Mouse (Mus musculus): ENCODE measurements around the gene Ppp4r2. TPM values are rescaled to one million over a fixed set of nuclear protein-coding genes. Genes with fewer than 3 reads are reported as not detected.
"Not testable (repeated sequence)": the region's sequence is repeated elsewhere in the genome, so short reads cannot be mapped to it uniquely, and the experiment has no call there.

The Ppp4r2 gene
- polyA plus RNA-seq, 1 experiment from 2014 or later = 40.3 TPM

DNA sequence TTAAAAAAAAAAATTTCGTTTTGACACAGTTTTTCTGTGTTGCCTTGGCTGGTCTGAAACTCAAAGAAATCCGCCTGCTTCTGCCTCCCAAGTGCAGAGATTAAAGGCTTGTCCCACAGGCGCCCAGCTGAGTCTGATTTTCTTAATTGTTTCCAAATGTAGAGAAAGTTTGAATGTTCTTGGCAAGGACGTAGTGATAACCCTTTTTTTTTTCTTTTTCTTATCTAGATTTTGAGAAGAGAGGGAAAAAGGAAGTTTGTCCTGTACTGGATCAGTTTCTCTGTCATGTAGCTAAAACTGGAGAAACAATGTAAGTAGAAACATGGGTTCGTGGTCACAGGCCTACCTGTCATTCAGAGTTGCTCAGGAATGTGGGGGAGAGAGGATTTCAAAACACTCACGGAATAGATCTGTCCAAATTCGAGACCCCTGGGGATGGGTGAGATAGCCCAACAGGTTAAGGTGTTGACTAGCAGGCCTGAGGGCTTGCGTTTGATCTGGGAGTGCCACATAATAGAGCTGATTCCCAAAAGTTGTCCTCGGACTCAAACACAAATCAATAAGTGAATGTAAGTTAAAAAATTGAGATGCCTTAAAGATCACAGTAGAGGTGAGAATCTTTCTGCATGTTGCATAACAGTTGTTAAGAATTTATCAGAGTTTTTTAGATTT, 1.2 kb downstream of the Ppp4r2 start:
- peak overlapping the region; percentile 87 for H3K4me3 ChIP-seq (ENCODE audit: low read depth, low read length)
- DNase-seq (ENCODE audit: low spot score) (no peak), ATAC-seq (replicated peaks; ENCODE audit: low FRiP score) (no peak)
- H3K27me3 ChIP-seq (ENCODE audit: control insufficient read depth, insufficient read depth, low read length) = no peaks in the 10 kb centered on the region
- 40% methylated on average over 9 of the region's 9 CpGs for whole genome bisulfite sequencing
- peak overlapping the region; percentile 73 for H3K9ac ChIP-seq (ENCODE audit: low read length)
- H3K4me1 ChIP-seq (replicated peaks; ENCODE audit: control insufficient read depth, insufficient read depth, low read length) = no peaks in the 10 kb centered on the region; the same call in 1 of the 2 replicates
- H3K27ac ChIP-seq (ENCODE audit: low read depth, low read length) = no peak overlapping the region; the same call in 1 of the 2 replicates
- no peaks in the 10 kb centered on the region for H3K9me3 ChIP-seq (ENCODE audit: control insufficient read depth, low read length)
- H3K36me3 ChIP-seq (ENCODE audit: control insufficient read depth, insufficient read depth, low read length) = peaks cover 19% of the 10 kb centered on the region; the same call in 1 of the 2 replicates
- peak overlapping the region; percentile 51 for H3K4me2 ChIP-seq (ENCODE audit: low read depth, low read length, severe bottlenecking)

DNA sequence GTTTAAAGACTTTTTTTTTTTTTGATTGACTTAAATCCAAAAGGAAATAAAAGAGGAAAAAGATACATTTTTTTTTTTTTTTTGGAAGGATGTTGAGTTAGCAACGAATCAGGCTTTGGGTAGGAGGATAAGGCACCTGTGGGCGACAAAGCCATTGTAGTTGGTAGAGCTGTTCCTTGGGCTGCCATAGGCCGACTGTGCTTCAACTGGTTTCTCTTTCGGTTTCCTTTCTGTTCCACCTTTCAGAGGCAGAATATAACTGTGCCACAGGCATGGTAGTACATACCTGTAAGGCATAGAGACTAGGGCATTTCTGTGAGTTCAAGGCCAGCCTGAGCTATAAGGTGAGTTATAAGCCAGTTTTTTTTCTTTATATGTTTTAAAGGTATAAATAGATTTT, 11.6 kb downstream of the Ppp4r2 start:
- Histone ChIP-seq H3K36me3 (ENCODE audit: control insufficient read depth, insufficient read depth, low read length) (peaks cover 12% of the 10 kb centered on the region), H3K27ac (ENCODE audit: low read depth, low read length) (no peak overlapping the region), H3K9me3 (ENCODE audit: control insufficient read depth, low read length) (no peaks in the 10 kb centered on the region), H3K4me3 (ENCODE audit: low read depth, low read length) (no peak overlapping the region), H3K4me2 (ENCODE audit: low read depth, low read length, severe bottlenecking) (no peak overlapping the region), H3K27me3 (ENCODE audit: control insufficient read depth, insufficient read depth, low read length) (no peaks in the 10 kb centered on the region), H3K4me1 (replicated peaks; ENCODE audit: control insufficient read depth, insufficient read depth, low read length) (no peaks in the 10 kb centered on the region), H3K9ac (ENCODE audit: low read length) (no peak overlapping the region)
- WGBS = 96% methylated on average over 4 of the region's 4 CpGs
- no peak for DNase-seq (ENCODE audit: low spot score)
- no peak for ATAC-seq (replicated peaks; ENCODE audit: low FRiP score)

DNA sequence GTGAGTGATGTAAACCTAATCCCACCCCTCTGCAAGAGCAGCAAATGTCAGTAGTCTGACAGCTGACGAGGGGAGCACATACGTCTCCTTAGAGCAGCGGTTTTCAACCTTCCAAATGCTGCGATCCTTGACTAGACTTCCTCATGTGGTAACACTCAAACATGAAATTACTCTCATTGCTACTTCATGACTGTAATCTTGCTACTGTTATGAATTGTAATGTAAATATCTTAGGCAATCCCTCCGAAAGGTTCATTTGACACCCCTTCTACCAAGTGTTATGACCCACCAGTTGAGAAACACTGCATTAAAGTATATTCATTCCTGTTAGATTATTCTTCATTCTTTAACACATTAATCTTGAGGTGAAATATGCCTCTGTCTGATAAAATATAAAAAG, 13.8 kb downstream of the Ppp4r2 start:
- H3K4me3 ChIP-seq (ENCODE audit: low read depth, low read length) = no peak overlapping the region
- H3K27me3 ChIP-seq (ENCODE audit: control insufficient read depth, insufficient read depth, low read length) = no peaks in the 10 kb centered on the region
- no peaks in the 10 kb centered on the region; the same call in 1 of the 2 replicates for H3K36me3 ChIP-seq (ENCODE audit: control insufficient read depth, insufficient read depth, low read length)
- no peak overlapping the region for H3K4me2 ChIP-seq (ENCODE audit: low read depth, low read length, severe bottlenecking)
- H3K9me3 ChIP-seq (ENCODE audit: control insufficient read depth, low read length) = no peaks in the 10 kb centered on the region
- ATAC-seq (replicated peaks; ENCODE audit: low FRiP score) (no peak), DNase-seq (ENCODE audit: low spot score) (no peak)
- WGBS = 93% methylated on average over 5 of the region's 5 CpGs
- H3K4me1 ChIP-seq (replicated peaks; ENCODE audit: control insufficient read depth, insufficient read depth, low read length) = no peaks in the 10 kb centered on the region
- no peak overlapping the region for H3K9ac ChIP-seq (ENCODE audit: low read length)
- no peak overlapping the region for H3K27ac ChIP-seq (ENCODE audit: low read depth, low read length)

DNA sequence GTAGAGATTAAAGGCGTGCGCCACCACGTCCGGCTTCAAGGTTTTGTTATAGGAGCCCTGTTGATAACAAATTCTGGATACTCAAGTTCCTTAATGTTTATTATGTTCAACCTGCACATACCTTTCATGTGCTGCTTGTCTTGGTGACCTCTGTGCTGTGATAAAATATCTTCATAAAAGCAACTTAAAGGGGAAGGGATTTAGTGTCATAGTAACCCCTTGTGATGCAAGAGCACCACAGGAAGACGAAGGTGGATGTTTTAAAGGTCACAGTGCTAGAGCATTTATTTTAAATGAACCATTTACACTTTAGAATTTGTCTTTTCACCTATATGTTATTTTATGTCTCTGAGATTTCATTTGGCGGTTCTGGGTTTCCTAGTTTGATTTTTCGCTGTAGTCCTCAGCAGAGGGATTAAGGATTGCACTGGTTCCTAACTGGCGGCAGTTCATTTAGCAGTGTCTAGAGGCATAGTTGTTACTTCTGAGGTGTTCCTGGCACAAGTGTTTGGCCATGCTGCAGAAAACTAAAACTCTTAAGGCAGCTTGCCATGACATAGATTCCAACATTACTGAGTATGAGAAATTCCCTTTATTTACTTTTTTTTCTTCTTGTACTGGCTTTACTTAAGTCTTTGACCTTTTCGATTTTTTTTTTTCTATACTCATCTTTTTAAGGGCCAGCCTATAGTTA, 15.4 kb downstream of the Ppp4r2 start:
- ATAC-seq (replicated peaks; ENCODE audit: low FRiP score) = no peak
- Histone ChIP-seq H3K27ac (ENCODE audit: low read depth, low read length) (no peak overlapping the region), H3K9ac (ENCODE audit: low read length) (no peak overlapping the region), H3K9me3 (ENCODE audit: control insufficient read depth, low read length) (no peaks in the 10 kb centered on the region), H3K4me1 (replicated peaks; ENCODE audit: control insufficient read depth, insufficient read depth, low read length) (no peaks in the 10 kb centered on the region), H3K4me2 (ENCODE audit: low read depth, low read length, severe bottlenecking) (no peak overlapping the region), H3K36me3 (ENCODE audit: control insufficient read depth, insufficient read depth, low read length) (no peaks in the 10 kb centered on the region; the same call in 1 of the 2 replicates), H3K4me3 (ENCODE audit: low read depth, low read length) (no peak overlapping the region), H3K27me3 (ENCODE audit: control insufficient read depth, insufficient read depth, low read length) (no peaks in the 10 kb centered on the region)
- 93% methylated on average over 9 of the region's 9 CpGs for WGBS
- no peak for DNase-seq (ENCODE audit: low spot score)

DNA sequence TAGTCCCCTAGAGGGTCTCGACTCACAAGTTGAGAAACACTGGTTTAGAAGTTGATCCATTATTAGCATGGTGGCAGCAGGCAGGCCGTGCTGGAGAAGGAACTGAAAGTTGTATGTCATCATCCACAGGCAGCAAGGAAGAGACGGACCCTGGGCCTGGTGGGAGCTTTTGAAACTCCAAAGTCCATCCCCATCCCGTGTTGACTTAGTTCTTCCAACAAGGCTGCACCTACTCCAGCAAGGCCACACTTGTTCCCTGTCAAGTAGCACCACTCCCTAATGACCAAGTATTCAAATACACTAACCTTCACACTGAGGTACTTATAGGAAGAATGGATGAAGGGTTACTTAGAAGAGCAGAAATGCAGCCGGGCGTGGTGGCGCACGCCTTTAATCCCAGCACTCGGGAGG, 17.3 kb downstream of the Ppp4r2 start:
- Histone ChIP-seq H3K27ac (ENCODE audit: low read depth, low read length) (no peak overlapping the region), H3K4me1 (replicated peaks; ENCODE audit: control insufficient read depth, insufficient read depth, low read length) (no peaks in the 10 kb centered on the region), H3K27me3 (ENCODE audit: control insufficient read depth, insufficient read depth, low read length) (no peaks in the 10 kb centered on the region), H3K9me3 (ENCODE audit: control insufficient read depth, low read length) (no peaks in the 10 kb centered on the region), H3K4me3 (ENCODE audit: low read depth, low read length) (no peak overlapping the region), H3K9ac (ENCODE audit: low read length) (no peak overlapping the region), H3K4me2 (ENCODE audit: low read depth, low read length, severe bottlenecking) (no peak overlapping the region), H3K36me3 (ENCODE audit: control insufficient read depth, insufficient read depth, low read length) (peaks cover 2% of the 10 kb centered on the region; the same call in 1 of the 2 replicates)
- ATAC-seq (replicated peaks; ENCODE audit: low FRiP score) (no peak), DNase-seq (ENCODE audit: low spot score) (no peak)
- WGBS = 91% methylated on average over 9 of the region's 9 CpGs

DNA sequence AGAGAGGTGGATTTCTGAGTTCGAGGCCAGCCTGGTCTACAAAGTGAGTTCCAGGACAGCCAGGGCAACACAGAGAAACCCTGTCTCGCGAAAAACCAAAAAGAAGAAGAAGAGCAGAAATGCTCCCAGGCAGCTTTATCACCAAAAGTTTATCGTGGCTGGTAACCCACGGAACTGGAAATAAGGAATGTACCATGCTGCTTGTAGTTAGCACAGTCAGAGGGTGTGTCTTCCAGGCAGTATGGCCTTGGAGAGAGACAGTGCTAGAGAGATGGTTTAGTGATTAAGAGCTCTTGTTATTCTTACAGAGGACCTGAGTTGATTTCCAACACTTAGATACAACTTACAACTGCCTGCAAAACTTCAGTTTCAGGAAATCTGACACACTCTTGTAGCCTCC, 17.7 kb downstream of the Ppp4r2 start:
- peaks cover 2% of the 10 kb centered on the region; the same call in 1 of the 2 replicates for H3K36me3 ChIP-seq (ENCODE audit: control insufficient read depth, insufficient read depth, low read length)
- no peak overlapping the region for H3K9ac ChIP-seq (ENCODE audit: low read length)
- no peaks in the 10 kb centered on the region for H3K9me3 ChIP-seq (ENCODE audit: control insufficient read depth, low read length)
- H3K4me2 ChIP-seq (ENCODE audit: low read depth, low read length, severe bottlenecking) = no peak overlapping the region
- no peak overlapping the region for H3K27ac ChIP-seq (ENCODE audit: low read depth, low read length)
- 94% methylated on average over 5 of the region's 5 CpGs for WGBS
- DNase-seq (ENCODE audit: low spot score) (no peak), ATAC-seq (replicated peaks; ENCODE audit: low FRiP score) (no peak)
- H3K27me3 ChIP-seq (ENCODE audit: control insufficient read depth, insufficient read depth, low read length) = no peaks in the 10 kb centered on the region
- H3K4me3 ChIP-seq (ENCODE audit: low read depth, low read length) = no peak overlapping the region
- H3K4me1 ChIP-seq (replicated peaks; ENCODE audit: control insufficient read depth, insufficient read depth, low read length) = no peaks in the 10 kb centered on the region

DNA sequence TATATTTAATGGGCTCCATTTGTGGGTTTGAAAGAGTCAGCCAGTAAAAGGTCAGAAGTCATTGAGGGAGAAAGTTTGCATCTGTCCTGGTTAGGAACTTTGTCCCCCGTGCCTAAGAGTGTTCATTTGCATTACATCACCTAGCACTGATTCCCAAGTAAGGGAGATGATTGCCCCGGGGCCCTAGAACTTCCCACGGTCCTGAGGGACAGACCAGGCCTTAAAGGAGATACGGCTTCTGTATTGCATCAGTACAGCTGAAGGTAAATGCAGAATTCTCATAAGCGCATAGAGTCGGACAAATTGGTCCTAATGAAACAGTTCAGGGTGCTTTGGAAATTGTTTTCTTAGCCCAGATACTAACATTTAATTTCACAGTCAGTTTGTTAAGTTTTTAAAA, 31.9 kb downstream of the Ppp4r2 start:
- Histone ChIP-seq H3K9me3 (ENCODE audit: control insufficient read depth, low read length) (no peaks in the 10 kb centered on the region), H3K27ac (ENCODE audit: low read depth, low read length) (no peak overlapping the region), H3K9ac (ENCODE audit: low read length) (no peak overlapping the region), H3K27me3 (ENCODE audit: control insufficient read depth, insufficient read depth, low read length) (no peaks in the 10 kb centered on the region), H3K4me3 (ENCODE audit: low read depth, low read length) (no peak overlapping the region), H3K4me2 (ENCODE audit: low read depth, low read length, severe bottlenecking) (no peak overlapping the region), H3K4me1 (replicated peaks; ENCODE audit: control insufficient read depth, insufficient read depth, low read length) (no peaks in the 10 kb centered on the region), H3K36me3 (ENCODE audit: control insufficient read depth, insufficient read depth, low read length) (no peaks in the 10 kb centered on the region; the same call in 1 of the 2 replicates)
- 90% methylated on average over 6 of the region's 6 CpGs for WGBS
- ATAC-seq (replicated peaks; ENCODE audit: low FRiP score) (no peak), DNase-seq (ENCODE audit: low spot score) (no peak)

DNA sequence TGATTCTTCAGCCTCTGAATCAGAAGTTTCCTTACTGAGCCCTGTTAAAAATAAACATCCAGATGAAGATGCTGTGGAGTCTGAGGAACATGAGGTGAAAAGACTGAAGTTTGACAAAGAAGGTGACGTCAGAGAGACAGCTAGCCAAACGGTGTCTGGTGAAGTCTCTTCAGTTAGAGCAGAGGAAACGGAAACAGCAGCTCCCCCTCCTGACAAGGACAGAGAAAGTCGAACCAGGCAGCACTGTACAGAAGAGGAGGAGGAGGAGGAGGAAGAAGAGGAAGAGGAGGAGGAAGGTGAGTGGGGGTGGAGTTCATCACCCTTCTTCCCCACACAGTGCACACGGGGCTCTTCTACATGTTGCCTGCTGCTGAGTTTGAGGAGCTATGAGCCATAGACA, 32.4 kb downstream of the Ppp4r2 start:
- not testable (repeated sequence) for H3K4me2 ChIP-seq (ENCODE audit: low read depth, low read length, severe bottlenecking); H3K9me3 ChIP-seq (ENCODE audit: control insufficient read depth, low read length); H3K4me3 ChIP-seq (ENCODE audit: low read depth, low read length); H3K27me3 ChIP-seq (ENCODE audit: control insufficient read depth, insufficient read depth, low read length); ATAC-seq (replicated peaks; ENCODE audit: low FRiP score); H3K4me1 ChIP-seq (replicated peaks; ENCODE audit: control insufficient read depth, insufficient read depth, low read length); DNase-seq (ENCODE audit: low spot score); H3K9ac ChIP-seq (ENCODE audit: low read length); H3K27ac ChIP-seq (ENCODE audit: low read depth, low read length); H3K36me3 ChIP-seq (ENCODE audit: control insufficient read depth, insufficient read depth, low read length)
- 79% methylated on average over 3 of the region's 5 CpGs for WGBS

DNA sequence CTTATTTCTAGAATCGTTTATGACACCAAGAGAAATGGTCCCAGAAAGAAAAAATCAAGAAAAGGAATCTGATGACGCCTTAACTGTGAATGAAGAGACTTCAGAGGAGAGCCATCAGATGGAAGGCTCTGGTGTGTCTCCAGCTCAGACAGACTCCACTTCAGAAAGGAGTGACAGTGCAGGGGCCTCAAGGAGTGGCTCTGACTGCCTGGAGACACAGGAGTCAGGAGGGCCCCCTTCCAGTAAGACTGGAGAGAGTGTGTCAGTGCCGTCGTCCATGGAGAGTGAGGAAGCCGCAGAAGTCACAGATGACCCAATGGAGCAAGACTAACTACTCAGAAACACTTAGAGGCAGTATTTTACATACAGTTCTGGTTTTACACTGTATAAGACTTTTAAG, 32.8 kb downstream of the Ppp4r2 start:
- not testable (repeated sequence) for ATAC-seq (replicated peaks; ENCODE audit: low FRiP score); H3K36me3 ChIP-seq (ENCODE audit: control insufficient read depth, insufficient read depth, low read length)

More for the DNA sequence above, 32.8 kb downstream of the Ppp4r2 start:
- H3K4me2 ChIP-seq (ENCODE audit: low read depth, low read length, severe bottlenecking); H3K9me3 ChIP-seq (ENCODE audit: control insufficient read depth, low read length); H3K4me1 ChIP-seq (replicated peaks; ENCODE audit: control insufficient read depth, insufficient read depth, low read length); H3K27ac ChIP-seq (ENCODE audit: low read depth, low read length); H3K4me3 ChIP-seq (ENCODE audit: low read depth, low read length); DNase-seq (ENCODE audit: low spot score); H3K27me3 ChIP-seq (ENCODE audit: control insufficient read depth, insufficient read depth, low read length); H3K9ac ChIP-seq (ENCODE audit: low read length): not testable (repeated sequence)
- 88% methylated on average over 5 of the region's 5 CpGs for WGBS

All from forebrain, embryonic 11.5 days (tissue).